Mouse (Mus musculus): ENCODE data around the gene Fignl2. TPM values are rescaled to one million over a fixed set of nuclear protein-coding genes. Genes with fewer than 3 reads are reported as not detected.

Gene Fignl2
- total and polyA plus RNA-seq, 3 experiments = not detected

DNA sequence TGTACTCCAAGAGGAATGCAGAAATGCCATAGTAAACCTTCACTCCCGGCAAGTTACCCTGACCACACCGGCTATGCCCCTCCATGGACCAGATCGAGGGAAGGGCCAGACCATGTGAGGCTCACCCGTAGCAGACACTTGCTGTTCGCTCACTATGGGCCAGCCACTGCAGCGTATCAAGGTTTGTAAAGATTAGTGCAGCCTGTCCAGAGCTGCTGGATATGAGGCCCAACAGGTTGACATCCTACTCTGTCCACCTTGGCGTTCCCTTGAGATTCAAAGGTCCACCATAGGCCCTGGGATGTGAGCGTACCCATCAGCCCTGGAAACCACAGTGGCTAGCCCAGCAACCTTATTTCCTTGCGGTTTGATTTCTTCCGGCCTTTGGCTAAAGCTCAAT lies 23.8 kb downstream of the Fignl2 start:
- Histone ChIP-seq H3K9ac (ENCODE audit: control insufficient read depth, low read depth, low read length, poor library complexity, severe bottlenecking) (no peak overlapping the region), H3K27me3 (ENCODE audit: control insufficient read depth in 1 of 2, insufficient read depth in 2 of 2, low read length in 2 of 2) (no peaks in the 10 kb centered on the region), H3K27ac (ENCODE audit: control insufficient read depth, low read depth, low read length) (no peak overlapping the region), H3K4me1 (ENCODE audit: control insufficient read depth in 1 of 2, insufficient read depth in 2 of 2, low read length in 2 of 2) (no peaks in the 10 kb centered on the region), H3K9me3 (replicated peaks; ENCODE audit: insufficient read depth, low read length) (no peaks in the 10 kb centered on the region), H3K4me3 (ENCODE audit: control insufficient read depth in 1 of 2, insufficient read depth in 1 of 2, low read depth in 2 of 2, low read length in 2 of 2) (no peak overlapping the region), H3K36me3 (ENCODE audit: control insufficient read depth in 1 of 2, insufficient read depth in 2 of 2, low read length in 2 of 2) (no peaks in the 10 kb centered on the region), H3K79me2 (ENCODE audit: control insufficient read depth, insufficient read depth, low read length, poor library complexity) (no peaks in the 10 kb centered on the region)
- no peak for DNase-seq (ENCODE audit: low read depth, low spot score)
- TF ChIP-seq SIN3A (IDR thresholded peaks at IDR 0.05; ENCODE audit: low read length) (no peak), POLR2AphosphoS2 (IDR thresholded peaks at IDR 0.05; ENCODE audit: low read length) (no peak), ZKSCAN1 (IDR thresholded peaks at IDR 0.05; ENCODE audit: low read depth, low read length) (no peak), MAZ (IDR thresholded peaks at IDR 0.05; ENCODE audit: low read depth, low read length) (no peak), CHD2 (IDR thresholded peaks at IDR 0.05; ENCODE audit: low read length) (no peak), USF1 (IDR thresholded peaks at IDR 0.05; ENCODE audit: low read depth, low read length) (no peak), GABPA (IDR thresholded peaks at IDR 0.05; ENCODE audit: low read depth, low read length) (no peak), POLR2A (IDR thresholded peaks at IDR 0.05; ENCODE audit: control insufficient read depth in 1 of 2, insufficient read depth in 1 of 2, low read depth in 1 of 2, low read length in 2 of 2, poor library complexity in 1 of 2) (no peak), UBTF (IDR thresholded peaks at IDR 0.05; ENCODE audit: borderline replicate concordance, insufficient read depth, low read depth, low read length) (no peak), MAFK (IDR thresholded peaks at IDR 0.05; ENCODE audit: borderline replicate concordance, low read depth, low read length) (no peak), ZMIZ1 (IDR thresholded peaks at IDR 0.05; ENCODE audit: low read depth, low read length) (no peak)

DNA sequence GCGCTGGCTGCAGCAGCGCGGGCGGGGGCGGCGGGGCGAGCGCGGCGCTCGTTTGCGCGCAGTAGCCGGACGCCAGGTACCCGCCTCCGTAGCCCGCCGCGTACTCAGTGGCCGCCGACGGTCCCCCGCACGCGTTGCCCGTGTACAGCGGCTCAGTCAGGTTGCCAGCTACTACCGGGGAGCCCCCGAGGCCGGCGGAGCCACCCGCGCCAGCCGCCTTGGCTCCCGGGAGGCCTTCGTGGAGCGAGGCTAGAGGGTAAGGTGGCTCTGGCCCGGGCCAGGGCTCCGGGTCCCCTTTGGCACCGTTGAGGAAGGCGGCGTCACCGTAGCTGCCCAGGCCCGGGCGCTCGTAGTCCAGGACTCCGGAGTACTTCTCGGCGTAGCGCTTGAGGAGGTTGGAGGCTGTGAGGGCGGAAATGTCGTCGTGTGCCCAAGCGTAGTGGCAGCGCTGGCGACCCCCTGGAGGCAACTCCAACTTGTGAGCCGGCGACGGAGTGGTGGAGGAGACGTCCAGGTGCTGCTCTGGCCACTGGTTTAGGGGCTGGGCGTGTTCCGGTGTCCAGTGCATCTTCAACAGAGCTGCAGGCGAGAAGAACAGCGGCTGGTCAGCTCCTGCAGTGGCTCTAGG lies 24.4 kb downstream of the Fignl2 start:
- Histone ChIP-seq H3K4me3 (ENCODE audit: control insufficient read depth in 1 of 2, insufficient read depth in 1 of 2, low read depth in 2 of 2, low read length in 2 of 2) (no peak overlapping the region), H3K79me2 (ENCODE audit: control insufficient read depth, insufficient read depth, low read length, poor library complexity) (no peaks in the 10 kb centered on the region), H3K9ac (ENCODE audit: control insufficient read depth, low read depth, low read length, poor library complexity, severe bottlenecking) (no peak overlapping the region), H3K36me3 (ENCODE audit: control insufficient read depth in 1 of 2, insufficient read depth in 2 of 2, low read length in 2 of 2) (no peaks in the 10 kb centered on the region), H3K9me3 (replicated peaks; ENCODE audit: insufficient read depth, low read length) (no peaks in the 10 kb centered on the region), H3K27me3 (ENCODE audit: control insufficient read depth in 1 of 2, insufficient read depth in 2 of 2, low read length in 2 of 2) (no peaks in the 10 kb centered on the region), H3K4me1 (ENCODE audit: control insufficient read depth in 1 of 2, insufficient read depth in 2 of 2, low read length in 2 of 2) (no peaks in the 10 kb centered on the region), H3K27ac (ENCODE audit: control insufficient read depth, low read depth, low read length) (no peak overlapping the region)
- no peak for TF ChIP-seq SMC3 (IDR thresholded peaks at IDR 0.05; ENCODE audit: low read depth, low read length)
- TF ChIP-seq HCFC1 (IDR thresholded peaks at IDR 0.05; ENCODE audit: low read depth, low read length) = no peak
- no peak for TF ChIP-seq RAD21 (IDR thresholded peaks at IDR 0.05; ENCODE audit: low read depth, low read length)
- DNase-seq (ENCODE audit: low read depth, low spot score) = no peak

Data from MEL (cell line).